Mouse (Mus musculus) urinary bladder, adult 18-20 months (tissue): ENCODE data around the gene Pkd2.
"Not testable (repeated sequence)": the region's sequence is repeated elsewhere in the genome, so short reads cannot be mapped to it uniquely, and the experiment has no call there.

Source experiments
- DNase-seq, 2 experiments: peaks; one replicate each; pipeline ENCODE4 v3.0.0; 2022; ENCODE audit warnings: low spot score in 2 of 2, mixed read lengths in 2 of 2

Gene Pkd2

GRCm38 (mm10) chr5:104458832-104459705 lies at the start of gene Pkd2:
TSS of gene Pkd2 (plus strand) at chr5:104459450.
- peak; percentile 69 for DNase-seq

DNA sequence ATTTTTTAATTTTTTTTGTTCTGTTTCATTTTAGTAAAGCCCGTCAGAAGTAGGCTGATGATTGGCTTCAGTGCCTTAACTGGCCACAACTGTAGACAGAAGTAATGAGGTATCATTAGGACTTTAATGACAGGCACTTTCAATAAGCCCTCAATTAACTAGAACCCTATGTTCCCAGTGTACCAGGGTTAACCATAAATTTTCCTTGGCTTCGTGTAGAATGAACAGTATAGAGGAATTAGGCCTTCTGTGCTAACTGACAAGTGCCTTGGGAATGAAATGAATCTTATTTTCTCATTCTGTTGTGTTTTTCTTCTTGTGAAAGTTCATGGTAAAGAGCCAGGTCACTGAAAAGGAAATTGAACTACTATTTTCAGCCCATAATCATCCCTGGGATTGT lies 43.3 kb upstream of the Pkd2 start:
- no peak for DNase-seq

GRCm38 (mm10) chr5:104417028-104417427 lies 42.2 kb upstream of the Pkd2 start:
- no peak for DNase-seq

DNA sequence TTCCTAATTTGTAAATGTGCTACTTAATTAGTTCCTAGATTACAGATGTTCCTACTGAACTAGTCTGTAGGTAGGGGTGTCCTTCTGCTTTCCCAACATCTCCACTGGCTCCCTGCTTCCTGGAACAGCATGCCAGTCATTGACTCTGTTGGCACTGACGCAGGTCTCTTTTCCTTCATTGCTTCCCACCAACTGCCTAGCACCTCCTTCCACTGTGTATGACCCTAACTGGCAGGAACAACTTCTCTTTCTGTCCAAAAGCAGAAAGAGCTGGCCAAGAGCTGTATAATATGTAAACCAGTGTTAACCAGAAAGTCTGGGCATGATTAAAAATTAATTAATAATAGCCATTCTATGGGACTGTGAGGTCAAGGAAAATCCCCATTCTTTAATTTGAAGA lies 41.5 kb upstream of the Pkd2 start:
- DNase-seq, result no peak

DNA sequence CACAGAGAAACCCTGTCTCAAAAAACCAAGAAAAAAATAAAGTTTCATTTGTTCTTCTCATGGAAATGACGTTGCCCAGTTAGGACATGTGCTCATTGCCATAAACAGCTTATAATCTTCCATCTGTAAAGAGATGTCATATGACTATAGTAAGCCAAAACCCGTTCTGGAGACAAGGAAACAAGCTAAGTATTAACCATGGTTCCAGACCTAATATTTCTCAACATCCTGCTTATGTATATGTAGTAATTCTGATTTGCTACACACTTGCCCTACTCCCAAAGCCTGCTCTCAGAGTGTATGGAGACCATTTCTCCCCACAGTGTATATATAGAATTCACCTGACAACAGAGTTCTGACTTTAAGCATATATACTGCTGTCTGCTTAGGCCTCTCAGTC lies 37.2 kb upstream of the Pkd2 start:
- no peak for DNase-seq

DNA sequence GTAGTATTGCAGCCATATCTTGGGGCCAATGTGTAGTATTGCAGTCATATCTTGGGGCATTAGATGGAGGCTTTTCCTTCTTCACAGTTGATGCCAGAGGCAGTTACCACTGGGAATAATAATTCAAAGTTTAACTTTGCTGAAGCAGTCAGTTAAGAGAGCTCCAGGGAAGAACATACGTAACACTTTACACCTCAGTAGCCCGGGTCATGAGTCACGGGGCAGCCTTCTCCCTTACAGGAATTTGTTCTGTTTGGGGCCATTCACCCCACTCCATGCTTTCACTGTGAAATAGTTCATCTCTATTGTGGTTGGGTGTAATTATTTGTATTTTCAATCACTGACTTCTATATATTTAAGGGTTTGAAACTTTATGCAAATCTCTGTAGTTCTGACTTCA lies 35.4 kb upstream of the Pkd2 start:
- DNase-seq, result no peak

- no peak for DNase-seq
Observed at GRCm38 (mm10) chr5:104425949-104426348, 33.3 kb upstream of the Pkd2 start.

GRCm38 (mm10) chr5:104432886-104433285 lies 26.4 kb upstream of the Pkd2 start:
- no peak for DNase-seq

DNA sequence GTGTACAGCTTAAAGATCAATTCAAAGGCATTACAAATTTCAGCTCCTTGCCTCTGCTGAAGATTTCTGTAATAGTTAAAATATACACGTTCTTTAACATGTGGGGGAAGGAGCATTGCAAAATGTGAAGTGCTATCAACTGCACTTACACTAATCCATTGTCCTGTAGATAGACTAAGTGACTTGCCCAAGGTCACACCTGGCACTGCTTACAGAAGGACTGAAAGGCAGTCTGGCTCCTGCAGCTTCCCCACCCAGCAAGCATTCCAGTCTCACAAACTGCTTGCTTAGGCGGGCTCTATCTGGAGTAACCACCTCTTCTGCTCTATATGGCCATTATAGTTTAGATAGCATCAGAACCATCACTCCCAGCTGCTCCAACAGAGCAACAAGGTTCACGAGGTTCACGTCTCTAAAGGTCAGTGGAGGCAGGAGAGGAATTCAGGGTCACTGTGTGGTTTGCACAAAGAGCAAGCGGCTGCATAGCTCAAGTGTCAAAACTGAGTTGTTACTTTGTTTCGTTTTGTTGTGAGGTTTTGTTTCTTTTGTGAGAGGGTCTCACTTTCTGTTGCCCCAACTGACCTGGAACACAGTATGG lies 25.2 kb upstream of the Pkd2 start:
- no peak for DNase-seq

- no peak for DNase-seq
Observed at GRCm38 (mm10) chr5:104434835-104435301, 24.4 kb upstream of the Pkd2 start, which contains the start of gene Spp1. TSS of gene Spp1 (plus strand) at chr5:104435118.

DNA sequence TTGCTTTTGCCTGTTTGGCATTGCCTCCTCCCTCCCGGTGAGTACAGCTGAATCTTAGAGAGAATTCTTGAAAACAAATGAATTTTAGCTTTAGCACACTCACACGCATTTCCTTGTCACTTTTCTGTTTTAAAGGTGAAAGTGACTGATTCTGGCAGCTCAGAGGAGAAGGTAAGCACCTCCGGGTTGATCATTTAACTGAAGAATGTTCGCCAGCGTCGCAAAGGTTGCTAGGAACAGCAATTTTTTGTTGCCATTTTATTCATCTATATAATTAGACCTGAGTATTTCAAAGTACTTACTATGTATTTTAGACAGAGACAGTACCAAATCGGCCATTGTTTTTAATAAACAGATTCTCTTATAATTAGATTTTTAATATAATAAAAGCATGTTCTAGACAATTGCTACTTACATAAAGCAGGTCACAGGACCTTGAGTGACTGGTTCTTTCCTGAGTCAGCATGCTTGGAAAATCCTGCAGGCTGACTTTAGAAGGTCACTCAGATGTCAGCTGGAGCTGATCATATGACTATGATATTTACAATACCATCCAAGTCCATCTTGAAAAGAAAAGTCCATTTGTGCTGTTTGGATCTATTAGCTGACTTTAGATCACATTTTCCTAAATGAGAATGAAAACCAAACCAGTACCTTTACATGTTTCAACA lies 22.7 kb upstream of the Pkd2 start:
- DNase-seq, result no peak

- DNase-seq, result no peak
Observed at GRCm38 (mm10) chr5:104442396-104442795, 16.9 kb upstream of the Pkd2 start.

- no peak for DNase-seq
Observed at GRCm38 (mm10) chr5:104442850-104443249, 16.4 kb upstream of the Pkd2 start.

DNA sequence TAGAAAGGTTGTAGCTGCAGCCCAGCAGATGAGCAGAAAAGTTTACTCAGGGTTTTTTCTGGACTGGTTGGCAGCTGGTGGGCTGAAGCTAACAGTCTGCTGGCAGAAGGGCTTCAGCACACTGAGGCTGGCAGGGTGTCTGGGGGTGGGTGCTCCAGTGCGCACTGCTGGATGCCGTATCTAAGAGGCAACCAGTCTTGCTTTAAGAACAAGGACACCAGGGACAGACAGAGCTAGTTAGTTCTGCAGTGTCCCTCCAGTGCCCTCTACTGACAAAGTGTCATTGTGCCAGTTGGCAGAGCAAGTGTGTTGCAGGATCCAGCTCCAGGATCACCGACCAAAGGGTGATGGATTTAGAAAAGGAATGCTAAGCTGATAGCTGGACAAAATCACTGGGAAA lies 13.1 kb upstream of the Pkd2 start:
- DNase-seq, result peak in 1 of 2 experiments; percentile 4

- not testable (repeated sequence) for DNase-seq
Observed at GRCm38 (mm10) chr5:104448346-104448745, 10.9 kb upstream of the Pkd2 start.

DNA sequence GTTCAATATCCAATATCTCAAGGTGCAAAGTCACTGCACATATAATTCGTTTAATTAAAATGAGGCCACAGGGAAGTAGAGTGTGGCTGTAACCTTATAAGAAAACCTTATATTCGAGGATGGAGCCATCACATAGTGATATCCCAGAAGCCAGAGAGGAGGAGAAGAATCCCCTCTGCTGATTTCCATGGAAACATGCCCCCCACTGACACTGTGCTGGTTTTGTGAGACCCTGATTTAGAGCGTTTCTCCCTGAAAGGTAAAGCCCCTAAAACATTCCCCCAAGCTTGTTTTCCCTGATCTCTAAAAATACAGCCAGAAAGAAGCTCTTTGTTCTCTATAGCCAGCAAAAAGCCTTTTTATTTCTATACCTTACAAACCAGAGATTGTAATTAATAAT lies 9.8 kb upstream of the Pkd2 start:
- no peak for DNase-seq

- no peak for DNase-seq
Observed at GRCm38 (mm10) chr5:104453075-104453474, 6.2 kb upstream of the Pkd2 start.

- no peak for DNase-seq
Observed at GRCm38 (mm10) chr5:104454564-104454963, 4.7 kb upstream of the Pkd2 start.

DNA sequence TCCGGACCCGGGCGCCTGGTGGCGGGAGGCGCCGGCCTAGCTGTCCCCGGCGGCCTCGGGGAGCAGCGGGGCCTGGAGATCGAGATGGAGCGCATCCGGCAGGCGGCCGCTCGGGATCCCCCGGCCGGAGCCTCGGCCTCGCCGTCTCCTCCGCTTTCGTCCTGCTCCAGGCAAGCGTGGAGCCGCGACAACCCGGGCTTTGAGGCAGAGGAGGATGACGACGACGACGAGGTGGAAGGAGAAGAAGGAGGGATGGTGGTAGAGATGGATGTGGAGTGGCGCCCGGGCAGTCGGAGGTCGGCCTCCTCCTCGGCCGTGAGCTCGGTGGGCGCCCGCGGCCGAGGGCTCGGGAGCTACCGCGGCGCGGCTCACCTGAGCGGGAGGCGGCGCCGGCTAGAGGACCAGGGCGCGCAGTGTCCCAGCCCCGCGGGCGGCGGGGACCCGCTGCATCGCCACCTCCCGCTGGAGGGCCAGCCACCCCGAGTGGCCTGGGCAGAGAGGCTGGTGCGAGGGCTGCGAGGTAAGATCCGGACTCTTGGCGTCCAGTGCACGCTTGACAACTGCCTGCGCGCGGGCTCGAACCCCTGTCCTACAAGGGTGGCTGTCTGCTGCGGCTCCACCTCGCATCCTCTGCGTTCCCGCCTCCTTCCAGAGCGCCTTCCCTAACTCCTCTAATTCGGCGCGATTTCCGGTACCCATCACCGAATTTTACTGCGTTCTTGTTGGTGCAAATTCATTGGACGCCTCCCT lies 631 bp downstream of the Pkd2 start:
- peak; percentile 22 to 61 for DNase-seq

- no peak for DNase-seq
Observed at GRCm38 (mm10) chr5:104460456-104460838, 1.2 kb downstream of the Pkd2 start.

GRCm38 (mm10) chr5:104460856-104461255 lies 1.6 kb downstream of the Pkd2 start:
- no peak for DNase-seq

- DNase-seq, result peak in 1 of 2 experiments; percentile 16
Observed at GRCm38 (mm10) chr5:104465279-104465678, 6.0 kb downstream of the Pkd2 start.
